Mouse (Mus musculus) adrenal gland, postnatal 0 days (tissue): ENCODE data around the gene Gm20822. TPM values are rescaled to one million over a fixed set of nuclear protein-coding genes. Genes with fewer than 3 reads are reported as not detected.

ENCODE experiments used
- polyA plus RNA-seq: library from polyadenylated mRNA; unstranded; fragments of >200 nt; fragmentation: Nextera tagmentation; extraction: Ambion mirVana; gene quantifications from 2 replicates; pipeline ENCODE4 v1.2.1, GENCODE M21; 2015

Gene Gm20822
- not detected in 2 replicates for polyA plus RNA-seq

GRCm38 (mm10) chrY:15884671-15885070, at the start of gene Gm20822:
TSS of gene Gm20822 (minus strand) at chrY:15884771.

